Mouse (Mus musculus) limb, embryonic 14.5 days (tissue): ENCODE measurements around the gene Plxna1. TPM values are rescaled to one million over a fixed set of nuclear protein-coding genes. Genes with fewer than 3 reads are reported as not detected.
A peak's percentile ranks its signal among the peaks of the same experiment; 100 is the strongest.

Experiments
- ATAC-seq: fragments of 200-750 bp; cut with Nextera tagmentation; 2 replicates; pipeline ENCODE4 v1.8.0; 2017; ENCODE audit warnings: low read depth, moderate number of reproducible peaks, moderate TSS enrichment; ENCODE audit not compliant: low FRiP score
- DNase-seq: peaks from one replicate; pipeline ENCODE4 v3.0.0-alpha.2; 2015; ENCODE audit warnings: low spot score
- H3K27ac ChIP-seq: fragments of 300-500 bp; sonication (generic); replicated peaks from 2 replicates; pipeline ENCODE4 v1.5.1; 2014; ENCODE audit warnings: low read depth, mild to moderate bottlenecking, low read length, moderate library complexity, mixed read lengths
- H3K27me3 ChIP-seq: fragments of 300-500 bp; sonication (generic); 2 replicates; pipeline ENCODE4 v1.6.1; 2014; ENCODE audit warnings: low read length, mixed read lengths; ENCODE audit not compliant: control insufficient read depth, insufficient read depth
- H3K36me3 ChIP-seq: fragments of 300-500 bp; sonication (generic); 2 replicates; pipeline ENCODE4 v1.6.1; 2014; ENCODE audit warnings: mild to moderate bottlenecking, low read length, moderate library complexity, mixed read lengths; ENCODE audit not compliant: control insufficient read depth, insufficient read depth
- H3K4me1 ChIP-seq: fragments of 300-500 bp; sonication (generic); 2 replicates; pipeline ENCODE4 v1.6.1; 2014; ENCODE audit warnings: antibody characterized with exemption, low read length, mixed read lengths; ENCODE audit not compliant: control insufficient read depth, insufficient read depth
- H3K4me2 ChIP-seq: fragments of 300-500 bp; sonication (generic); replicated peaks from 2 replicates; pipeline ENCODE4 v1.6.1; 2014; ENCODE audit warnings: low read depth, mild to moderate bottlenecking, low read length, moderate library complexity; ENCODE audit not compliant: severe bottlenecking
- H3K4me3 ChIP-seq: fragments of 300-500 bp; sonication (generic); replicated peaks from 2 replicates; pipeline ENCODE4 v1.5.1; 2014; ENCODE audit warnings: low read length
- H3K9ac ChIP-seq: fragments of 300-500 bp; sonication (generic); 2 replicates; pipeline ENCODE4 v1.6.1; 2014; ENCODE audit warnings: mild to moderate bottlenecking, low read depth, low read length, moderate library complexity; ENCODE audit not compliant: severe bottlenecking
- H3K9me3 ChIP-seq: fragments of 300-500 bp; sonication (generic); 2 replicates; pipeline ENCODE4 v1.6.1; 2016; ENCODE audit warnings: low read length; ENCODE audit not compliant: control insufficient read depth
- POLR2A ChIP-seq: fragments of 200-500 bp; IDR thresholded peaks from 2 replicates; pipeline ENCODE4 v1.8.0; 2012; ENCODE audit warnings: inconsistent platforms, mild to moderate bottlenecking, moderate library complexity, borderline replicate concordance; ENCODE audit not compliant: insufficient read depth, insufficient read length; ENCODE audit errors: extremely low read depth
- WGBS: fragments of 180-500 bp; shearing (Covaris S2); extraction: QIAGEN DNeasy Blood & Tissue Kit; methylation state at CpG from one replicate; pipeline ENCODE4 v1.1.7; 2014; 5-methylcytosine and 5-hydroxymethylcytosine counted together
- polyA plus RNA-seq, 2 experiments: library from polyadenylated mRNA; depleted of rRNA in 1 of 2; stranded (reverse) in 1 of 2; unstranded in 1 of 2; fragments of >200 nt; fragmentation: Nextera tagmentation in 1 of 2; extraction: Ambion mirVana in 1 of 2; gene quantifications; 2 replicates each; pipeline versions ENCODE4 v1.2.1 to v1.2.3; 2012 to 2014

The Plxna1 gene
- polyA plus RNA-seq, 2 experiments: 36.8 to 66.4 TPM

- Histone ChIP-seq H3K4me1 (no peaks in the 10 kb centered on the region), H3K9me3 (no peaks in the 10 kb centered on the region), H3K9ac (no peak overlapping the region), H3K4me2 (no peak overlapping the region), H3K4me3 (no peak overlapping the region), H3K27ac (no peak overlapping the region), H3K36me3 (no peaks in the 10 kb centered on the region), H3K27me3 (no peaks in the 10 kb centered on the region)
- WGBS: 63% methylated on average over 3 of the region's 3 CpGs
- ATAC-seq (no peak), DNase-seq (no peak)
- TF ChIP-seq POLR2A: no peak
Measured at GRCm38 (mm10) chr6:89380751-89381150, 18.3 kb upstream of the Plxna1 start.

GRCm38 (mm10) chr6:89378264-89378663, 15.8 kb upstream of the Plxna1 start:
- Histone ChIP-seq H3K27me3 (no peaks in the 10 kb centered on the region), H3K9ac (no peak overlapping the region), H3K27ac (no peak overlapping the region), H3K4me2 (no peak overlapping the region), H3K36me3 (no peaks in the 10 kb centered on the region), H3K4me1 (no peaks in the 10 kb centered on the region), H3K4me3 (no peak overlapping the region), H3K9me3 (no peaks in the 10 kb centered on the region)
- no peak for TF ChIP-seq POLR2A
- 72% methylated on average over 2 of the region's 2 CpGs for WGBS
- DNase-seq (no peak), ATAC-seq (no peak)

GRCm38 (mm10) chr6:89368812-89369211, 6.4 kb upstream of the Plxna1 start:
- Histone ChIP-seq H3K9ac (no peak overlapping the region), H3K27me3 (no peaks in the 10 kb centered on the region), H3K9me3 (no peaks in the 10 kb centered on the region; the same call in 1 of the 2 replicates), H3K4me2 (no peak overlapping the region), H3K4me1 (no peaks in the 10 kb centered on the region), H3K36me3 (no peaks in the 10 kb centered on the region), H3K4me3 (no peak overlapping the region), H3K27ac (no peak overlapping the region)
- ATAC-seq (no peak), DNase-seq (no peak)
- no peak for TF ChIP-seq POLR2A

- Histone ChIP-seq H3K4me1 (peaks cover 20% of the 10 kb centered on the region), H3K4me2 (no peak overlapping the region), H3K9me3 (no peaks in the 10 kb centered on the region; the same call in 1 of the 2 replicates), H3K27me3 (no peaks in the 10 kb centered on the region), H3K27ac (no peak overlapping the region), H3K4me3 (no peak overlapping the region), H3K9ac (no peak overlapping the region), H3K36me3 (no peaks in the 10 kb centered on the region)
- no peak for DNase-seq
- no peak for ATAC-seq
- TF ChIP-seq POLR2A: no peak
- WGBS: 56% methylated on average over 3 of the region's 3 CpGs
Measured at GRCm38 (mm10) chr6:89364342-89364741, 1.9 kb upstream of the Plxna1 start.

- no peaks in the 10 kb centered on the region; the same call in 1 of the 2 replicates for H3K9me3 ChIP-seq
- ATAC-seq (no peak; the same call in 1 of the 2 replicates), DNase-seq (no peak)
- peaks cover 25% of the 10 kb centered on the region for H3K4me1 ChIP-seq
- WGBS: 6% methylated on average over 15 of the region's 16 CpGs
- H3K9ac ChIP-seq: peak overlapping the region; percentile 97
- peak overlapping the region; percentile 88 for H3K4me2 ChIP-seq
- H3K27ac ChIP-seq: no peak overlapping the region
- peak overlapping the region; percentile 96 for H3K4me3 ChIP-seq
- no peak for TF ChIP-seq POLR2A
- no peaks in the 10 kb centered on the region for H3K36me3 ChIP-seq
- H3K27me3 ChIP-seq: no peaks in the 10 kb centered on the region
Measured at GRCm38 (mm10) chr6:89363107-89363451, 659 bp upstream of the Plxna1 start.
